Mouse (Mus musculus): ENCODE measurements around the gene Gch1. TPM values are rescaled to one million over a fixed set of nuclear protein-coding genes. Genes with fewer than 3 reads are reported as not detected.

The Gch1 gene
- total and polyA plus RNA-seq, 3 experiments: 4.4 to 6.6 TPM; not detected in 1

DNA sequence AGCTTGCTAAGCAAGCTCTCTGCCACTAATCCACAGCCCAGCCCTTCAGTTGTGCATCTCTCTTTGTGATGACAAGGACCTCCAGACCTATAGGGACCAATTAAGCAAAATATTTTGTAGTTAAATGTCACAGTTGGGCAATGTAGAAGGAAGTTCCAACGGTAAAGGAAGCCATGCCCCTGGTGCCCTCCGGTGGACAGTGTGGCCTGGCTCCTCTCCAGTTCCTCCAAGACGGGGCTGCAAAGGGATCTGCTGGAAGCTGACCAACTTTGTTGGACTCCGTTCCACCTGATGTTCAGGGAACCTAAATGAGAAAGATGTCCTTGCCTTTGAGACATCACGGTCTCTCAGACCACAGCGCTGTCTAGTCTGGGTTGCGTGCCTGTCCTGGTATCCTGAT is 71.7 kb downstream of the Gch1 start:
- no peak overlapping the region for H3K27ac ChIP-seq (ENCODE audit: control insufficient read depth, low read depth, low read length)
- DNase-seq (ENCODE audit: low read depth, low spot score): no peak
- H3K79me2 ChIP-seq (ENCODE audit: control insufficient read depth, insufficient read depth, low read length, poor library complexity): no peaks in the 10 kb centered on the region
- H3K4me1 ChIP-seq (ENCODE audit: control insufficient read depth in 1 of 2, insufficient read depth in 2 of 2, low read length in 2 of 2): peaks cover 0 to 4% of the 10 kb centered on the region in 2 experiments; a peak in 3 of 4 replicates
- H3K4me3 ChIP-seq (ENCODE audit: control insufficient read depth in 1 of 2, insufficient read depth in 1 of 2, low read depth in 2 of 2, low read length in 2 of 2): no peak overlapping the region
- no peak overlapping the region for H3K9ac ChIP-seq (ENCODE audit: control insufficient read depth, low read depth, low read length, poor library complexity, severe bottlenecking)
- TF ChIP-seq CTCF (IDR thresholded peaks at IDR 0.05 in 2 of 3, conservative IDR thresholded peaks at IDR 0.05 in 1 of 3; ENCODE audit: control insufficient read depth in 1 of 3, insufficient read depth in 1 of 3, low read depth in 2 of 3, low read length in 3 of 3, poor library complexity in 1 of 3, severe bottlenecking in 1 of 3) (peak in 1 of 3 experiments; percentile 16; a peak in 2 of 6 replicates), SMC3 (IDR thresholded peaks at IDR 0.05; ENCODE audit: low read depth, low read length) (peak; percentile 15; the same call in 1 of the 2 replicates), UBTF (IDR thresholded peaks at IDR 0.05; ENCODE audit: borderline replicate concordance, insufficient read depth, low read depth, low read length) (no peak)
- no peaks in the 10 kb centered on the region; a peak in 1 of 4 replicates for H3K27me3 ChIP-seq (ENCODE audit: control insufficient read depth in 1 of 2, insufficient read depth in 2 of 2, low read length in 2 of 2)
- H3K9me3 ChIP-seq (replicated peaks; ENCODE audit: insufficient read depth, low read length): no peaks in the 10 kb centered on the region
- peaks cover 0 to 4% of the 10 kb centered on the region in 2 experiments; a peak in 1 of 4 replicates for H3K36me3 ChIP-seq (ENCODE audit: control insufficient read depth in 1 of 2, insufficient read depth in 2 of 2, low read length in 2 of 2)

DNA sequence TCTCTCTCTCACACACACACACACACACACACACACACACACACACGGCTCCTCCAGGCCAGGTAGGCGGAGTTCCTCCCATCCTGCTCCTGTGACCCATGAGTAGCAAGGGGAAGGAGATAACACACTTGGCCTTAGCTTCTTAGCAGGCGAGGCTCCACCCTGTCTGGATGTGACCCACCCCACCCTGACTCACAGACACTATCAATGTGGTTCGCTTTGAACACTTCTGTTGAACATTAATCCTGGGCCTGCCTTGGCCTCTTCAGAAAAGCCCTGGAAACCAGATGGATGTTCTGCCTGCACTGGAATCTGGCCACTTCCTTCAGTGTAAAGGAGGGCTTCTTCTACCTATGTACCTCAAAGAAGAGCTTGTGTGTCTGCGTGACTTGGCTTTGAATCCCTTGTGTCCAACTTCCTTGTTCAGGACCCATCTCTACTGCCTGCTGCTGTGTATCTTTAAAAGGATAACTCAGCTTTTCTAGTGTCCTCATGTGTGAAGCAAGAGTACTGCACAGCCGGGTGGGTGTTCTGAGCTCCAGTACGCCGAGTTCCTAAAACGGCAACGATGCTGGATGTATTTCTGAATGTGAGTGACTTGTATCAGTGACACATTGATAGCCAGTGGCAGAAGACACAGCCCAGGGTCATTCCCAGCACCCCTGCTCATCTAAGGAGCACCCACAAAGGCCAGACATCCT is 73.0 kb downstream of the Gch1 start:
- TF ChIP-seq GATA1 (IDR thresholded peaks at IDR 0.05; ENCODE audit: low read depth, low read length) (peak; percentile 51; the same call in 1 of the 2 replicates), SMC3 (IDR thresholded peaks at IDR 0.05; ENCODE audit: low read depth, low read length) (no peak), NRF1 (IDR thresholded peaks at IDR 0.05; ENCODE audit: insufficient read depth, low read depth, low read length, poor library complexity, severe bottlenecking) (no peak)
- peak; percentile 74 for DNase-seq (ENCODE audit: low read depth, low spot score)

DNA sequence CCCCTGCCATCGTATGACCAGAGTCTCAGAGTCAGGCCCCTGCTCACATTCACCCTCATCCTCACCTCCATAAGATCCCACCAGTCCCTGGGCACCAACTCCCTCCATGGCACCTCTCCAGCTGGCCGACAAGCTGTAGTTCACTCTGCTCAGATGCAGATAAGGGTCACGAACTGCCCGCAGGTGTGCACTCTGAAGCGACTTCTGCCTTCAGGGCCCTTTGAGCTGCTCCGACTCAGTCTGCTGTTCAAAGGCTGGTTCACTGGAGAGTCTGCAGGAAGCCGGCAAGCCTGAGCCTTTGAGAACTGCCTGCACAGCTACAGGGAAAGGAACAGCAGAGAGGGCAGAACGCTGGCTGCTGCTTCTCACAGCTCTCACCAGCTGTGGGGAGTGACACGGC is 74.1 kb downstream of the Gch1 start:
- Histone ChIP-seq H3K4me1 (ENCODE audit: control insufficient read depth in 1 of 2, insufficient read depth in 2 of 2, low read length in 2 of 2) (peaks cover 0 to 4% of the 10 kb centered on the region in 2 experiments; a peak in 3 of 4 replicates), H3K79me2 (ENCODE audit: control insufficient read depth, insufficient read depth, low read length, poor library complexity) (no peaks in the 10 kb centered on the region), H3K36me3 (ENCODE audit: control insufficient read depth in 1 of 2, insufficient read depth in 2 of 2, low read length in 2 of 2) (peaks cover 0 to 4% of the 10 kb centered on the region in 2 experiments; a peak in 1 of 4 replicates), H3K4me3 (ENCODE audit: control insufficient read depth in 1 of 2, insufficient read depth in 1 of 2, low read depth in 2 of 2, low read length in 2 of 2) (no peak overlapping the region), H3K27me3 (ENCODE audit: control insufficient read depth in 1 of 2, insufficient read depth in 2 of 2, low read length in 2 of 2) (peaks cover 0 to 1% of the 10 kb centered on the region in 2 experiments; a peak in 1 of 4 replicates), H3K9ac (ENCODE audit: control insufficient read depth, low read depth, low read length, poor library complexity, severe bottlenecking) (no peak overlapping the region), H3K27ac (ENCODE audit: control insufficient read depth, low read depth, low read length) (no peak overlapping the region), H3K9me3 (replicated peaks; ENCODE audit: insufficient read depth, low read length) (no peaks in the 10 kb centered on the region)
- TF ChIP-seq KAT2A (conservative IDR thresholded peaks at IDR 0.05; ENCODE audit: low read depth, low read length) (no peak), ZC3H11A (IDR thresholded peaks at IDR 0.05; ENCODE audit: low read depth, low read length) (no peak), TBP (IDR thresholded peaks at IDR 0.05; ENCODE audit: low read depth, low read length) (no peak), RCOR1 (IDR thresholded peaks at IDR 0.05; ENCODE audit: low read depth, low read length) (no peak), POLR2AphosphoS2 (IDR thresholded peaks at IDR 0.05; ENCODE audit: low read length) (no peak), ZKSCAN1 (IDR thresholded peaks at IDR 0.05; ENCODE audit: low read depth, low read length) (no peak), ETS1 (IDR thresholded peaks at IDR 0.05; ENCODE audit: low read depth, low read length) (no peak), MAZ (IDR thresholded peaks at IDR 0.05; ENCODE audit: low read depth, low read length) (no peak), MAFK (IDR thresholded peaks at IDR 0.05; ENCODE audit: borderline replicate concordance, low read depth, low read length) (no peak), MXI1 (IDR thresholded peaks at IDR 0.05; ENCODE audit: low read depth, low read length) (no peak), SIN3A (IDR thresholded peaks at IDR 0.05; ENCODE audit: low read length) (no peak), POLR2AphosphoS5 (IDR thresholded peaks at IDR 0.05; ENCODE audit: borderline replicate concordance, low read depth, low read length) (no peak), ZNF384 (IDR thresholded peaks at IDR 0.05; ENCODE audit: low read depth, low read length) (no peak), NELFE (IDR thresholded peaks at IDR 0.05; ENCODE audit: low read depth, low read length) (no peak)
- DNase-seq (ENCODE audit: low read depth, low spot score): no peak

More for the DNA sequence above, 73.0 kb downstream of the Gch1 start:
- Histone ChIP-seq H3K4me1 (ENCODE audit: control insufficient read depth in 1 of 2, insufficient read depth in 2 of 2, low read length in 2 of 2) (peaks cover 0 to 4% of the 10 kb centered on the region in 2 experiments; a peak in 3 of 4 replicates), H3K4me3 (ENCODE audit: control insufficient read depth in 1 of 2, insufficient read depth in 1 of 2, low read depth in 2 of 2, low read length in 2 of 2) (no peak overlapping the region), H3K9me3 (replicated peaks; ENCODE audit: insufficient read depth, low read length) (no peaks in the 10 kb centered on the region), H3K9ac (ENCODE audit: control insufficient read depth, low read depth, low read length, poor library complexity, severe bottlenecking) (no peak overlapping the region), H3K36me3 (ENCODE audit: control insufficient read depth in 1 of 2, insufficient read depth in 2 of 2, low read length in 2 of 2) (peaks cover 0 to 4% of the 10 kb centered on the region in 2 experiments; a peak in 1 of 4 replicates), H3K79me2 (ENCODE audit: control insufficient read depth, insufficient read depth, low read length, poor library complexity) (no peaks in the 10 kb centered on the region), H3K27ac (ENCODE audit: control insufficient read depth, low read depth, low read length) (no peak overlapping the region), H3K27me3 (ENCODE audit: control insufficient read depth in 1 of 2, insufficient read depth in 2 of 2, low read length in 2 of 2) (peaks cover 0 to under 1% of the 10 kb centered on the region in 2 experiments; a peak in 1 of 4 replicates)

Measured in MEL (cell line).